Mouse (Mus musculus): ENCODE measurements at regions not wholly inside any gene's neighbourhood (a gene's known extent, or its start where the extent isn't known, plus 50 kb on each side); places are given as distances from the start of the nearest gene placed in this dataset.

- no peak for DNase-seq (ENCODE audit: low read depth)
Measured at GRCm38 (mm10) chr6:60046825-60047224, 620.7 kb upstream of the Gprin3 start.

- peak; percentile 51 for DNase-seq (ENCODE audit: low read depth)
Measured at GRCm38 (mm10) chr6:60045531-60045930, 619.4 kb upstream of the Gprin3 start.

GRCm38 (mm10) chr6:60044751-60045150, 618.7 kb upstream of the Gprin3 start:
- DNase-seq (ENCODE audit: low read depth) = no peak

Data from 416B (cell line).